Mouse (Mus musculus) bone marrow macrophage, adult 2 months (primary cell): ENCODE data around the gene Zhx3.

Experiments
- CTCF ChIP-seq: IDR thresholded peaks from 2 replicates; pipeline ENCODE4 v1.5.1; 2012; ENCODE audit warnings: low read depth, mild to moderate bottlenecking, low read length, moderate library complexity
- POLR2A ChIP-seq: IDR thresholded peaks from 2 replicates; pipeline ENCODE4 v1.6.1; 2012; ENCODE audit warnings: mild to moderate bottlenecking, low read depth, low read length, borderline replicate concordance

DNA sequence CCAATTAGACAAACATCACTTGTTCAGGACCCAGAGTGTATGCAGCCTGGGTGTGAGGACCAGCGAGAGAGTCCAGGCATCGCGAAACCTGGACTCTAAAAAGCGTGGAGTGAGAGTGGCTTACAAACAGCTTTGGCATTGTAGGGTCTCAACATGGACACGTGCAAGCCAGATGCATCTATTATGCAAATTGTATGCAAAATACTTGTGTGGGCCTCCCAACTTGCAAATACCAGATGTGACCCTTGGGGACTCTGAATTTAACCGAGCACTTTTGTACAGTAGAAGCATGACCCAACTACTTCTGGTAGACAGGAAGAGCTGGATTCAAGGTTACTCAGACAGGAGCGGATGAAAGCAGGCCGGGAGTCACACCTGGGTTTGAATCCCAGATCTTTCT, 43.9 kb upstream of the Zhx3 start:
- no peak for TF ChIP-seq CTCF
- no peak for TF ChIP-seq POLR2A
